In genomic region chr12:57615137-57615536, GRCm38 (mm10) we compare ENCODE assay signal across 20 mouse cellular contexts. TPM values are rescaled to one million over a fixed set of nuclear protein-coding genes. Genes with fewer than 3 reads are reported as not detected.
"Had no signal": no experiment of that assay in that cellular context is flagged by ENCODE, and none has a peak within 500 bp of the region (broad histone marks: within the 10 kb centered on the region; RNA-seq: fewer than 3 reads in every experiment).

No protein-coding gene starts in this region.

- H3K4me3 ChIP-seq: midbrain, embryonic 10.5 days; midbrain, embryonic 12.5 days; myocyte; neural tube, embryonic 13.5 days; neural tube, embryonic 15.5 days had no signal

- H3K27me3 ChIP-seq: midbrain, embryonic 12.5 days; neural tube, embryonic 13.5 days; neural tube, embryonic 15.5 days had no signal

- ATAC-seq: lung, postnatal 0 days; midbrain, embryonic 16.5 days had no signal

- H3K36me3 ChIP-seq: midbrain, embryonic 10.5 days; midbrain, embryonic 12.5 days; neural tube, embryonic 13.5 days; neural tube, embryonic 15.5 days had no signal

- H3K9ac ChIP-seq: liver, embryonic 14.5 days; lung, embryonic 14.5 days; midbrain, embryonic 12.5 days; neural tube, embryonic 13.5 days; neural tube, embryonic 15.5 days had no signal

- H3K4me1 ChIP-seq: midbrain, embryonic 10.5 days; midbrain, embryonic 12.5 days; neural tube, embryonic 13.5 days; neural tube, embryonic 15.5 days had no signal

- DNase-seq: lung, adult 18-20 months; lung, embryonic 14.5 days; lung, postnatal 4 days; midbrain, embryonic 14.5 days; retina, postnatal 1 day; right cerebral cortex, adult 18-20 months; right cerebral cortex, postnatal 25 days; right cerebral cortex, postnatal 4 days; spleen, adult 18-20 months; thymus, adult 18-20 months; thymus, postnatal 14 days; thymus, postnatal 36 days had no signal

- H3K4me2 ChIP-seq: lung, embryonic 14.5 days; midbrain, embryonic 12.5 days; neural tube, embryonic 13.5 days; neural tube, embryonic 15.5 days had no signal

- H3K27ac ChIP-seq: liver, embryonic 14.5 days; midbrain, embryonic 10.5 days; midbrain, embryonic 12.5 days; neural tube, embryonic 13.5 days; neural tube, embryonic 15.5 days had no signal

- H3K9me3 ChIP-seq: midbrain, embryonic 10.5 days; midbrain, embryonic 12.5 days; neural tube, embryonic 13.5 days; neural tube, embryonic 15.5 days had no signal

RNA-seq across cellular contexts. Expression of gene Ttc6, which starts 51.2 kb away (rescaled TPM):
- polyA plus RNA-seq: myocyte had no signal
